Mouse (Mus musculus) heart, embryonic 10.5 days (tissue): Measurements from ENCODE around the gene Nynrin. TPM values are rescaled to one million over a fixed set of nuclear protein-coding genes. Genes with fewer than 3 reads are reported as not detected.
A peak's percentile ranks its signal among the peaks of the same experiment; 100 is the strongest.

Experiments
- DNase-seq: peaks from one replicate; pipeline ENCODE4 v3.0.0-alpha.2; 2017; ENCODE audit warnings: low spot score
- H3K27ac ChIP-seq: fragments of 300-500 bp; sonication (generic); 2 replicates; pipeline ENCODE4 v1.5.1; 2016; ENCODE audit warnings: mild to moderate bottlenecking
- H3K27me3 ChIP-seq: fragments of 300-500 bp; sonication (generic); 2 replicates; pipeline ENCODE4 v1.6.1; 2016; ENCODE audit warnings: mild to moderate bottlenecking; ENCODE audit not compliant: poor library complexity, insufficient read depth, severe bottlenecking
- H3K36me3 ChIP-seq: fragments of 300-500 bp; sonication (generic); 2 replicates; pipeline ENCODE4 v1.6.1; 2016; ENCODE audit warnings: mild to moderate bottlenecking, moderate library complexity
- H3K4me1 ChIP-seq: fragments of 300-500 bp; sonication (generic); 2 replicates; pipeline ENCODE4 v1.6.1; 2016; ENCODE audit warnings: mild to moderate bottlenecking
- H3K4me3 ChIP-seq: fragments of 300-500 bp; sonication (generic); 2 replicates; pipeline ENCODE4 v1.5.1; 2016; ENCODE audit warnings: mild to moderate bottlenecking, moderate library complexity
- H3K9me3 ChIP-seq: fragments of 300-500 bp; sonication (generic); 2 replicates; pipeline ENCODE4 v1.6.1; 2016; ENCODE audit warnings: mild to moderate bottlenecking, moderate library complexity
- WGBS: fragments of 180-500 bp; shearing (Covaris S2); methylation state at CpG from one replicate; pipeline ENCODE4 v1.1.7; 2016; 5-methylcytosine and 5-hydroxymethylcytosine counted together
- polyA plus RNA-seq: library from polyadenylated mRNA; unstranded; fragments of >200 nt; fragmentation: Nextera tagmentation; extraction: Ambion mirVana; gene quantifications from 2 replicates; pipeline ENCODE4 v1.2.1, GENCODE M21; 2016

The Nynrin gene
- polyA plus RNA-seq, 1 experiment from 2014 or later, result 27.1 TPM

DNA sequence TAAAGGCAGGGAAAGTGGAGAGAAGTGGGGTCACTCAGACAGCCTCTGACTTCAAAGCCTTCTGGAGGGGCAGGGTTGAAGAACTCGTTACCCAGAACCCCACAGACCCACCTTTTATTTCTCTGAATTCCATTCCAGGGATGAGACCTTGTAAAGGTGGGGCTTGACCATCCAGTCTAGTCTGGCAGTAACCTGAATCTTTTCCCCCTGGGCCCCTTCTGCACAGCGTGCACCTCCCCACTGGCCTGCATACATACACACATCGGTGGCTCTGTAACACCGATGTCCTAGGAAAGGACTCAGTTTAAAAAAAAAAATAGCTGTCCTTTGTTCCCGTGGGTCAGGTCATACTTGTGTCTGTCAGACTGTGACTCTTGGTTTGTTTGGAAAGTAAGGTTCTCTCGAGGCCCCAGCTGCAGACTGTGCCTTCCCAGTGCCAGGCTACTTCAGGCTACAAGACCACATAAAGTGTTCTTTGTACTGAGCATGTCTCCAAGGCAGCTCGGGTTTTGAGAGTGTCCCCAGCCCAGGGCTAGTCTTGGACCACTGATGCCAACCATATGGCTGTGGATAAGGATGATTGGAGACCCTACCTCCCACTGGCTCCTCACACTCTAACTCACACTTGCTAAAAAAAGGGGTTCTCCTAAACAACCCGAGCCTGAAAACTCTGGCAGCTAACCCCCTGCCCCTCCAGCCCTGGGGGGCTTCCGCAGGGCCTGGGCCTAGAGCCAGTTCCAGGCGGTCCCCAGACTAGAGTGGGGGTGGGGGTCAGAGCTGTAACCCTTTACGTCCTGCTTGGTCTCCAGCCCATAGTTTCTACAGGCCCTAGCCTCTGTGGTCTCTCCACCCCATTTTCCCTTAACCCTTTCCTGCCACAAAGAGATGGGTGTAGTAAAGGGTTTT, 911 bp upstream of the Nynrin start:
- Histone ChIP-seq H3K27ac (peak overlapping the region; percentile 95), H3K4me1 (peaks cover 60% of the 10 kb centered on the region), H3K27me3 (no peaks in the 10 kb centered on the region), H3K36me3 (peaks cover 7% of the 10 kb centered on the region), H3K9me3 (no peaks in the 10 kb centered on the region), H3K4me3 (peak overlapping the region; percentile 81)
- no peak for DNase-seq
- 4% methylated on average over 11 of the region's 11 CpGs for WGBS

DNA sequence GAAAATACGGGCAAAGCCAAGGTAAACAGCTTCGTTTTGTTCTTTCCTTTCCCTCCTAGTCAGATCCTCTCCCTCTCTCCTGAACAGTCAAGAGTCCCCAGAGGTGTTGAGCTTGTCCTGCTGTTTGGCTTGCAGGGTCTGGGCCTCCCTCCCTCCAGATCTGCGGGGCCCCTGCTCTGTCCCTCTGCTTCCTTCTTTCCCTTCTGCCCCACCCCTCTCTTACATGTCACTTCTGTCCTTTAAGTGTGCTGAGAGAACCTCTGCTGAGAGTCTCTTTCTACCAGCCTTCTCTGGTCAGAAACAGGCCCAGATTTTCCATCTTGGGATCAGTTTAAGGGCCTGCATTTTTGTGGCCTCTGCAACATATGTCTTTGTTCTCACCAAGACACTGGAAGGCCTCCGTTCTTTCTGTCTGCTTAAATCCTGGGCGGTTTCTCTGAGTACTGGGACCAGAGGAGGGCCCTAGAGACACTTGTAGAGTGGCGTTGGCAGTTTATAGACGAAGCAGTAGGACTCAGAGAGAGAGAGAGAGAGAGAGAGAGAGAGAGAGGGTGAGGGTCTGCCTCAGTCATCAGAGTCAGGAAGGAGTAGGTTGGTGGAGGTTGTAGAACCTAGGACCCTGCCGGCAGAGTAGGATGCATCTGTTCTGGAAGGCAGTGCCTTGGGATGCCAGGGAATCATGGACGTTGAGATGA, 743 bp downstream of the Nynrin start:
- peaks cover 74% of the 10 kb centered on the region for H3K4me1 ChIP-seq
- H3K27ac ChIP-seq, result peak overlapping the region; percentile 95
- H3K4me3 ChIP-seq, result peak overlapping the region; percentile 81
- WGBS, result under 1% methylated on average over 9 of the region's 9 CpGs
- H3K36me3 ChIP-seq, result peaks cover 16% of the 10 kb centered on the region
- no peak for DNase-seq
- no peaks in the 10 kb centered on the region for H3K9me3 ChIP-seq
- H3K27me3 ChIP-seq, result no peaks in the 10 kb centered on the region

DNA sequence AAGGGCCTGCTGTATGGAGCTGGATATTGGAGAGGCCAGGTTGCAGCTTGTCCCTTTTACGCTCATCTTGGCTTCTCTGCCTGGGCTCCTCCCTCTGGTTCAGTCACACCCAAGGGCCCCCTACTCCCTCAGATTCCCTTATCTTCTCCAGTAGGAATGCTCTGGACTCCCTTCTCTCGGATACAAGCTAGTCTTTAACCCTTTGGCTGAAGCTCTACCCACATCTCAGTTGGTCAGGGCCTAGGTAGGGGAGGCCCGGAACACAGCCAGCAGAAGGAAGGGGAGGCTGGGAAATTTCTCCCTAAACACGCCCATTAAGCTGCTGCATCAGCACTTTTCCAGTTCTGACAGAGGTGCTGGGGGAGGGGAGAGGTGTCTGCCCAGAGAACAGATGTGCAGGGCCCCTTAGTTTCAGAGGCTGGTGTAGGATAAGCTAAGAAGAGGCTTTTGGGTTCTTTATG, 1.3 kb downstream of the Nynrin start:
- H3K9me3 ChIP-seq, result no peaks in the 10 kb centered on the region
- DNase-seq, result peak; percentile 88
- peaks cover 16% of the 10 kb centered on the region for H3K36me3 ChIP-seq
- peaks cover 80% of the 10 kb centered on the region for H3K4me1 ChIP-seq
- 2% methylated on average over 4 of the region's 4 CpGs for WGBS
- H3K27me3 ChIP-seq, result no peaks in the 10 kb centered on the region
- peak overlapping the region; percentile 95 for H3K27ac ChIP-seq
- peak overlapping the region; percentile 81 for H3K4me3 ChIP-seq

DNA sequence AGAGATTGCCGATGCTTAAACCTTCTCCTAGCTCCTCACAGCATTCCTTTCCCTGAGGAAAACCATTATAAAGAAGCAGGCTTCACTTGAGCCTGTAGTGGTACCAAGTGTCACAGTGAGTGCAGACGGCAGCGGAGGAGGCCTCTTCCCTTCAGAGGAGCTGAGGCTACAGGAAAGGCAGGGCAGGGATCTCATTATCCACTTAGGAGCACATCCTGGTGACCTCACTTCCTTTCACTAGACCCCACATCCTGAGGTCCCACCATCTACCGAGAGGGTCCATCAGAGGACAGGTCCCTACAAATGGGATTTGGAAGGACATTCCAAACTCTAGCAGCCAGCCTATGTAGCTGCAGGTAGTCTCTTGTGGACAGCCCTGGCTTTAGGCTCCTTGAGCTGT, 3.8 kb downstream of the Nynrin start:
- Histone ChIP-seq H3K27ac (peak overlapping the region; percentile 56), H3K4me1 (peaks cover 87% of the 10 kb centered on the region), H3K4me3 (peak overlapping the region; percentile 42), H3K9me3 (no peaks in the 10 kb centered on the region), H3K27me3 (no peaks in the 10 kb centered on the region), H3K36me3 (peaks cover 19% of the 10 kb centered on the region)
- 38% methylated on average over 4 of the region's 4 CpGs for WGBS
- DNase-seq, result no peak

DNA sequence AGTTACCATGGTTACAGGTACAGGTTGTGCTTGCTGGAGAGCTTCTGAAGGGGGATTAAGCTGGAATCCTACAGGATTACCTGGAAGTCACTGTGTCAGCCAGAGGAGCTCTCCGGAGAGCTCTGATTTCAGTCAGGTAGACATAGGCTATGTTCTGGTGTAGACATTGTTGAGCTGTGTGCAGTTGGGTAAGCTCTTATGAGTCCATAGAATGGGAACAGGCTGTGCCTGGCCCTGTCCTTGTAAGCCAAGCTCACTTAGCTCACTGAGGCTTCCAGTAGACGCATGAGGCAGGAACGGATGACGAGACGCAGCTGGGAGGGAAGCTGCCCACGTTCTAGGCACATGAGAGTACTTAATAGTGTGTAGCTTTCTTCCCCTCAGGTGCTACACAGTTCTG, 8.4 kb downstream of the Nynrin start:
- WGBS, result 69% methylated on average over 6 of the region's 6 CpGs
- H3K4me1 ChIP-seq, result peaks cover 63% of the 10 kb centered on the region
- H3K9me3 ChIP-seq, result no peaks in the 10 kb centered on the region
- DNase-seq, result no peak
- H3K4me3 ChIP-seq, result no peak overlapping the region
- 0 out of 2 replicates have a peak overlapping the region, but pooled peaks have one; percentile 10 for H3K27ac ChIP-seq
- H3K27me3 ChIP-seq, result no peaks in the 10 kb centered on the region
- peaks cover 65% of the 10 kb centered on the region for H3K36me3 ChIP-seq

DNA sequence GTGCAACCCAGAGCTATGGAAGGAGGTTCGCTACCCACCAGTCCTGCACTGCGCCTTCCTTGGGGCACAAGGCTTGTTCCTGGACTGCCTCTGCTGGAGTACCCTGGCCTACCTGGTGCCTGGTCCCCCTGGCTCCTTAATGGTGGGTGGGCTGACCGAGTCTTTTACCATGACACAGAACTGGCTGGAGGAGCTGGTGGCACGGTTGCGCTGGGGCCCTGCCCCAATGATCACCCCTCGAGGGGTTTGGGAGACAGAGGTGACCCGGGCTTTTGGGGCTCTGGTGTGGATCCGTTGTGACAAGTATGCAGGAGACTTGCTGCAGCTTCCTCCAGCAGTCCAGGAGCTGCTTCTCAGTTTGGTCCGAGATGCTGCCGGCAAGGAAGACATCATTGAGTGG, 9.2 kb downstream of the Nynrin start:
- no peak for DNase-seq
- H3K4me1 ChIP-seq, result peaks cover 55% of the 10 kb centered on the region
- WGBS, result 89% methylated on average over 10 of the region's 10 CpGs
- H3K27me3 ChIP-seq, result no peaks in the 10 kb centered on the region
- H3K27ac ChIP-seq, result no peak overlapping the region
- H3K9me3 ChIP-seq, result no peaks in the 10 kb centered on the region
- H3K4me3 ChIP-seq, result no peak overlapping the region
- H3K36me3 ChIP-seq, result peaks cover 64% of the 10 kb centered on the region

DNA sequence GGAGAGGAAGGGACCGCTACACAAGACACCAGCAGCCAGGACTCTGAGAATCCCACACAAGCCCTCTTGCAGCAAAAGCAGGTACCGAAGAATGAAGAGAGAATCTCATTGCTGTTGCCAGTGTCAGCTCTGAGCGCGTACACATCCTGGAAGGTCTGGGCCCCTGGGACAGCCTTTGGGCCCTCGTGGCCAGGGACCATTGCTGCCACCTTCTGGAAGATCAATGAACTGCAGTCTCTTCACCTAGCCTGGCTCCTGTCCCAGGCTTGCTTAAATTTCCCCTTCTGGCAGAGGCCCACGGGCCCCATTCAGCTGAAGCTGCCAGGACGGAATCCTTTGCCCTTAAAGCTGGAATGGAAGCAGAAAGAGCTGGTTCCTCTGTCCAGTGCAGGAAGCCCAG, 10.0 kb downstream of the Nynrin start:
- H3K27ac ChIP-seq, result no peak overlapping the region; the same call in 1 of the 2 replicates
- no peak for DNase-seq
- H3K9me3 ChIP-seq, result no peaks in the 10 kb centered on the region
- H3K4me3 ChIP-seq, result no peak overlapping the region
- peaks cover 54% of the 10 kb centered on the region for H3K4me1 ChIP-seq
- peaks cover 69% of the 10 kb centered on the region for H3K36me3 ChIP-seq
- 36% methylated on average over 7 of the region's 7 CpGs for WGBS
- no peaks in the 10 kb centered on the region for H3K27me3 ChIP-seq

DNA sequence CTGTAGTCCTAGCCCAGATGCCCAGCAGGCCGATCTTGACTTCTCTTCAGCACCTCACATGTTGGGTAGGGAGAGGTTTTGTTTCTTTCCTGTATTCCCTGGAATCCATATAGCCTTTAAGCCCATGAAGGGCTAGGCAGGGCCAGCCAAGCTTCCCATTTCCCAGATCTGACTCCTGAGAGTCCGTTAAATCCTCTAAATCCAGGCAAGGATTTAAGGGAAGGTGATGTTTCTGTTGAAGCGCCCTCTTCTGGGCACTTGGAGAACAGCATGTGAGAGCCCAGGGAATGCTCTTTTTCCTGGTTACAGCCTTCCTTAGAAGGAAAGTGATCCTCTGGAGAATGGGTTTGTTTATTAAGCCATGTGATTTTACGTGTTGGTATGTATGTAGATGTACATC, 13.2 kb downstream of the Nynrin start:
- no peak for DNase-seq
- H3K36me3 ChIP-seq, result peaks cover 92% of the 10 kb centered on the region
- H3K4me1 ChIP-seq, result peaks cover 26% of the 10 kb centered on the region
- no peaks in the 10 kb centered on the region for H3K9me3 ChIP-seq
- no peak overlapping the region for H3K4me3 ChIP-seq
- no peaks in the 10 kb centered on the region for H3K27me3 ChIP-seq
- WGBS, result 41% methylated on average over 4 of the region's 4 CpGs
- H3K27ac ChIP-seq, result no peak overlapping the region

DNA sequence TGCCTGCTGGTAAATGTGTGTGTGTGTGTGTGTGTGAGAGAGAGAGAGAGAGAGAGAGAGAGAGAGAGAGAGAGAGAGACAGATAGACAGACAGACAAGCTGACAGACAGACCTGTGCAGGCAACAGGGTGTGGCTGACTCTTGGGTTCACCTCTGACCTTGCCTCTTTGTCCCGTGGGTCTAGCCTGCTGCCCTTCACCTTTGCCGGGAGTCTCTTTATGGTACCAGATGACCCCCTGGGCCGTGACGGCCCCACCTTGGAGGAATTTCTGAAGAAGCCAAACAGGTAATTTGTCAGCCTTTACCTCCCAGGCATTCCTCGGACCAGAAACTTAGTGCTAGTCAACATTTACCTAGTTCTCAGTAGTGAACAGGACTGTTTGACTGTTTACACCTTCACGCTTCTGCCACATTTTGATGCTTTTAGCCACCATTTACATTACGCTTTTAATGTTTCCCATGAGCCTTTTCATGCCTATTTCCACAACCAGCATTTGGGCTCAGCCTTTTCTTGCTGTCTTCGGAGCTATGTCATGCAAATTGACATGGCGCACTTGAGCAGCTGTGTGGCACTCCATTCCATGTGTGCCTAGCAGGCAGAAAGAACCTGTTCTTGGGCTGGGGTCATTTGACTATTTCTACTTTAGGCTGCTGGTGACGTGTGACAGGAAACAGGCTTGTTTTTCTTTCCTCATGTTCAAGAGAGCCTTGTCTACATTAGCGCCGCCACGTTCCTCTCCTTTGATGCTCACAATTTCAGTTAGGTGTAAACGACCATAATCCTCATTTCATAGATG, 14.6 kb downstream of the Nynrin start:
- Histone ChIP-seq H3K4me3 (no peak overlapping the region), H3K27me3 (no peaks in the 10 kb centered on the region), H3K27ac (no peak overlapping the region), H3K4me1 (peaks cover 22% of the 10 kb centered on the region), H3K36me3 (peaks cover 94% of the 10 kb centered on the region), H3K9me3 (no peaks in the 10 kb centered on the region)
- no peak for DNase-seq
- 79% methylated on average over 14 of the region's 14 CpGs for WGBS

DNA sequence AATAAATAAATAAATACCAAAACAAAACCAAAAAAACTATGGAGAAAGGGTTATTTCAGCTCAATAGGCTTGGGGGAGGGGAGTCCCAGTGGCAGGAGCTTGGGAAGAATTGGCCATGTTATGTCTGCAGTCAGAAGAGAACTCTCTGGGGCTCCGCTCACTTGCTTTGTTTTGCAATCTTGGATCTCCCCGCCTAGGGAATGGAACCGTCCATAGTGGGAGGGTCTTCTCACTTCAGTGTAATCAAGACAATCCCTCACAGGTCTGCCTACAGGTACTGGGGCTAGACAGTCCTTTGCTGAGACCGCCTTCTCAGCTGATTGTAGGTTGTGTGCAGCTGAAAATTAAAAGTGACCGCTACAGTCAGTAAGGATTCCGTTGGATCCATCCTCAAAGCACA, 15.7 kb downstream of the Nynrin start:
- Histone ChIP-seq H3K9me3 (no peaks in the 10 kb centered on the region), H3K27ac (no peak overlapping the region), H3K4me3 (no peak overlapping the region), H3K4me1 (peaks cover 28% of the 10 kb centered on the region), H3K36me3 (peaks cover 83% of the 10 kb centered on the region), H3K27me3 (no peaks in the 10 kb centered on the region)
- 94% methylated on average over 6 of the region's 6 CpGs for WGBS
- no peak for DNase-seq

DNA sequence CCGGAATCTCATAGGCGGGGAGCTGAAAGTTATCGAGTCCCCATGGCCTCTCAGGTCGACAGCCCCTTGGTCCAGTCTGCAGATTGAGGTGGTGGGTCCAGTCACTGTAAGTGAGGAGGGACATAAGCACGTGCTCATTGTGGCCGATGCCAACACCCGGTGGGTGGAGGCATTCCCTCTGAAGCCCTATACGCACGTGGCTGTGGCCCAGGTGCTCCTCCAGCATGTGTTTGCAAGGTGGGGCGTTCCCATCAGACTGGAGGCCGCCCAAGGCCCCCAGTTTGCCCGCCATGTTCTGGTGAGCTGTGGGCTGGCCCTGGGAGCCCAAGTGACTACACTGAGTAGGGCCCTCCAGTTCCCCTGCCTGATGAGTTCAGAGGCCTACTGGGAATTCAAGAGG, 18.2 kb downstream of the Nynrin start:
- no peaks in the 10 kb centered on the region for H3K9me3 ChIP-seq
- peaks cover 30% of the 10 kb centered on the region for H3K4me1 ChIP-seq
- H3K36me3 ChIP-seq, result peaks cover 58% of the 10 kb centered on the region
- no peak overlapping the region for H3K27ac ChIP-seq
- H3K4me3 ChIP-seq, result no peak overlapping the region
- 85% methylated on average over 12 of the region's 12 CpGs for WGBS
- no peak for DNase-seq
- no peaks in the 10 kb centered on the region for H3K27me3 ChIP-seq

DNA sequence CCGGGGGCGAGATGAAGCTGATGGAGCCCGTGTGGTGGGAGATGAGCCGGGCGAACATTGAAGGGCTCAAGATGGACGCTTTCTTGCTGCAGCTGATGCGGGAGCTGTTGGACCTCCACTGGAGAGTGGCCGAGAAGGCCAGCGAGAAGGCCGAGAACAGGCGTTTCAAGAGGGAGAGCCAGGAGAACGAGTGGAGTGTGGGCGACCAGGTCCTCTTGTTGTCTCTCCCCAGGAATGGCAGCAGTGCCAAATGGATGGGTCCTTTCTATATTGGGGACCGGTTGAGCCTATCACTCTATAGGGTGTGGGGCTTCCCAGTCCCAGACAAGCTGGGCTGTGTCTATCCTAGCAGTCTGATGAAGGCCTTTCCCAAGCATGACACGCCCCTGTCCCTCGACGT, 18.7 kb downstream of the Nynrin start:
- DNase-seq, result no peak
- Histone ChIP-seq H3K36me3 (peaks cover 55% of the 10 kb centered on the region), H3K9me3 (no peaks in the 10 kb centered on the region), H3K27me3 (no peaks in the 10 kb centered on the region), H3K4me3 (no peak overlapping the region), H3K27ac (no peak overlapping the region), H3K4me1 (peaks cover 32% of the 10 kb centered on the region)
- 89% methylated on average over 17 of the region's 17 CpGs for WGBS
